ENCODE assay signal across 8 mouse cellular contexts in the genomic region with DNA sequence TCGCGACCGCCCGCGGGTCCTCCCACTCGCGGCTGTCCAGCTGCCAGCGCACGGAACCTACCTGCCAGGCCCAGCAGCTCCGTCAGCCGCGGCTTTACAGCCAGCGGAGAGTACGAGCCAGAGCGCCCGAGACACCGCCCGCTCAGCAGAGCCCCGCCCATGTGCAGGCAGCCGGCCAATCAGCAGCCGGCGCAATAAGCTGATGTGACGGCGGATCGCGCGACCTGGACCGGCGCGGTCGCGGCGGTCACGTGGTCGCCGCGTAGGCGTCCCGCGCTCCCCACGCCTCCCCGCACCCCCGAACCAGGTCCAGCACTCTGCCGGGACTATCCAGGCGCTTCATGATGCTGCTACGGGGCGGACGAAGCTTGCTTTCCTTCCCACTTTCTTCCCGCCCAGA. TPM values are rescaled to one million over a fixed set of nuclear protein-coding genes. Genes with fewer than 3 reads are reported as not detected.
DNase-seq lines count a peak whose midpoint lies in the region; ATAC-seq and TF ChIP-seq lines count a peak whose summit lies in the region.

A gene (minus strand): TSS at position 112 of the 400 bp plus-strand sequence.

- no peaks in the 10 kb centered on the region for H3K27me3 ChIP-seq in heart, embryonic 11.5 days (ENCODE audit: control insufficient read depth, insufficient read depth, low read length)
- no peaks in the 10 kb centered on the region for H3K27me3 ChIP-seq in kidney, embryonic 16.5 days (ENCODE audit: insufficient read depth, low read length)
- H3K27me3 ChIP-seq in liver, adult 2 months (ENCODE audit: control insufficient read depth, insufficient read depth, low read length): no peaks in the 10 kb centered on the region
- H3K27me3 ChIP-seq in myocyte (ENCODE audit: control insufficient read depth, insufficient read depth, insufficient read length): no peaks in the 10 kb centered on the region
- H3K27me3 ChIP-seq in splenic B cell, adult 2 months (ENCODE audit: control insufficient read depth, insufficient read depth, low read length, poor library complexity, severe bottlenecking): no peaks in the 10 kb centered on the region

- H3K79me2 ChIP-seq in liver, adult 2 months (ENCODE audit: control insufficient read depth, insufficient read depth, low read length): peaks cover 10% of the 10 kb centered on the region; the same call in 1 of the 2 replicates
- H3K79me2 ChIP-seq in myocyte (ENCODE audit: control insufficient read depth, insufficient read depth): peaks cover 37% of the 10 kb centered on the region

- H3K9me3 ChIP-seq in heart, embryonic 11.5 days (replicated peaks; ENCODE audit: control insufficient read depth, low read length): no peaks in the 10 kb centered on the region
- H3K9me3 ChIP-seq in kidney, embryonic 16.5 days (ENCODE audit: low read length): no peaks in the 10 kb centered on the region

- no peak for TF ChIP-seq CTCF in liver, adult 2 months (IDR thresholded peaks at IDR 0.05; ENCODE audit: low read depth, low read length)

- H3K4me3 ChIP-seq in heart, embryonic 11.5 days (ENCODE audit: low read depth, low read length): peak within 1 kb of the TSS; percentile 73
- peak within 1 kb of the TSS; percentile 79 for H3K4me3 ChIP-seq in kidney, embryonic 16.5 days (ENCODE audit: low read length)
- peak within 1 kb of the TSS; percentile 68 for H3K4me3 ChIP-seq in liver, adult 2 months (ENCODE audit: insufficient read depth, low read depth, low read length)
- peak within 1 kb of the TSS; percentile 61 for H3K4me3 ChIP-seq in myocyte

- peak within 1 kb of the TSS; percentile 78 for H3K9ac ChIP-seq in heart, embryonic 11.5 days (ENCODE audit: low read depth, low read length)
- peak within 1 kb of the TSS; percentile 81 for H3K9ac ChIP-seq in kidney, embryonic 16.5 days (replicated peaks; ENCODE audit: low read length)
- H3K9ac ChIP-seq in liver, adult 2 months (ENCODE audit: low read depth, low read length): peak within 1 kb of the TSS; percentile 79

- no peaks in the 10 kb centered on the region for H3K36me3 ChIP-seq in heart, embryonic 11.5 days (ENCODE audit: control insufficient read depth, insufficient read depth, low read length)
- H3K36me3 ChIP-seq in kidney, embryonic 16.5 days (ENCODE audit: insufficient read depth, low read length): peaks cover 3% of the 10 kb centered on the region
- peaks cover 16% of the 10 kb centered on the region for H3K36me3 ChIP-seq in liver, adult 2 months (ENCODE audit: control insufficient read depth, insufficient read depth, low read length)
- peaks cover 5% of the 10 kb centered on the region for H3K36me3 ChIP-seq in myocyte (ENCODE audit: control insufficient read depth, insufficient read depth)
- peaks cover 2% of the 10 kb centered on the region; the same call in 1 of the 2 replicates for H3K36me3 ChIP-seq in splenic B cell, adult 2 months (ENCODE audit: control insufficient read depth, insufficient read depth, low read length, poor library complexity, severe bottlenecking)

- ATAC-seq in erythroblast, adult 5-6 weeks (replicated peaks; ENCODE audit: low FRiP score, poor library complexity, severe bottlenecking): peak; percentile 100
- ATAC-seq in heart, embryonic 11.5 days (replicated peaks; ENCODE audit: insufficient number of reproducible peaks, low FRiP score, low TSS enrichment): peak; percentile 99
- peak; percentile 98 for ATAC-seq in kidney, embryonic 16.5 days (ENCODE audit: low FRiP score, low TSS enrichment)

- H3K4me1 ChIP-seq in heart, embryonic 11.5 days (ENCODE audit: control insufficient read depth, insufficient read depth, low read length): peaks cover 4% of the 10 kb centered on the region; the same call in 1 of the 2 replicates
- H3K4me1 ChIP-seq in kidney, embryonic 16.5 days (ENCODE audit: insufficient read depth, low read length): peaks cover 11% of the 10 kb centered on the region
- peaks cover 23% of the 10 kb centered on the region for H3K4me1 ChIP-seq in liver, adult 2 months (ENCODE audit: control insufficient read depth, insufficient read depth, low read length)

- H3K4me2 ChIP-seq in heart, embryonic 11.5 days: peak within 1 kb of the TSS; percentile 77
- H3K4me2 ChIP-seq in kidney, embryonic 16.5 days (replicated peaks; ENCODE audit: low read depth, low read length): peak within 1 kb of the TSS; percentile 86
- peak within 1 kb of the TSS; percentile 78 for H3K4me2 ChIP-seq in myocyte (ENCODE audit: low read depth)

- WGBS in heart, embryonic 11.5 days (ENCODE audit: insufficient replicate concordance): 0% methylated on average over 46 of the region's 49 CpGs
- WGBS in kidney, embryonic 16.5 days: under 1% methylated on average over 49 of the region's 49 CpGs
- WGBS in liver, adult 2 months: under 1% methylated on average over 48 of the region's 49 CpGs

- peak; percentile 96 for TF ChIP-seq POLR2A in liver, adult 2 months (IDR thresholded peaks at IDR 0.05; ENCODE audit: extremely low read depth, insufficient read depth, low read length)
- TF ChIP-seq POLR2A in myocyte (IDR thresholded peaks at IDR 0.05; ENCODE audit: insufficient read length, low read depth): peak; percentile 94

- DNase-seq in B cell, adult 2 months: peak; percentile 88 to 89
- DNase-seq in brain, adult 2 months (ENCODE audit: low read depth, low spot score): peak; percentile 98
- DNase-seq in liver, adult 2 months (ENCODE audit: extremely low read depth, low read depth, low spot score): peak; percentile 83
- DNase-seq in splenic B cell, adult 2 months (ENCODE audit: low read depth, low spot score): peak; percentile 95

- peak within 1 kb of the TSS; percentile 58; the same call in 1 of the 2 replicates for H3K27ac ChIP-seq in heart, embryonic 11.5 days (ENCODE audit: low read depth, low read length)
- peak within 1 kb of the TSS; percentile 65; the same call in 1 of the 2 replicates for H3K27ac ChIP-seq in kidney, embryonic 16.5 days (ENCODE audit: low read length)
- peak within 1 kb of the TSS; percentile 82 for H3K27ac ChIP-seq in liver, adult 2 months (replicated peaks; ENCODE audit: insufficient read depth, low read depth, low read length)

- H3ac ChIP-seq in myocyte (ENCODE audit: control insufficient read depth, insufficient read length): peak within 1 kb of the TSS; percentile 41

TF ChIP-seq in myocyte, 11 proteins besides CTCF, POLR2A, EP300 and RAD21:
- no peak for TF ChIP-seq CEBPB (IDR thresholded peaks at IDR 0.05; ENCODE audit: insufficient read depth, poor library complexity, severe bottlenecking)
- TF ChIP-seq USF1 (IDR thresholded peaks at IDR 0.05; ENCODE audit: low read depth): peak; percentile 83
- TF ChIP-seq REST (IDR thresholded peaks at IDR 0.05; ENCODE audit: insufficient read depth, insufficient read length): no peak
- TF ChIP-seq MYOG (IDR thresholded peaks at IDR 0.05; ENCODE audit: control insufficient read depth in 1 of 3, insufficient read depth in 1 of 3, insufficient read length in 2 of 3, low read depth in 2 of 3): no peak
- no peak for TF ChIP-seq TCF12 (IDR thresholded peaks at IDR 0.05; ENCODE audit: insufficient read depth, poor library complexity, severe bottlenecking)
- peak in 1 of 3 experiments; percentile 22 for TF ChIP-seq MYOD1 (IDR thresholded peaks at IDR 0.05; ENCODE audit: control insufficient read depth in 1 of 3, insufficient read length in 2 of 3, low read depth in 2 of 3)
- no peak for TF ChIP-seq TCF3 (IDR thresholded peaks at IDR 0.05; ENCODE audit: insufficient read length, low read depth)
- peak; percentile 62 for TF ChIP-seq SRF (IDR thresholded peaks at IDR 0.05; ENCODE audit: control insufficient read depth, insufficient read length, low read depth)
- TF ChIP-seq POLR2AphosphoS2 (IDR thresholded peaks at IDR 0.05; ENCODE audit: insufficient read length, low read depth): peak; percentile 81
- no peak for TF ChIP-seq E2F4 (IDR thresholded peaks at IDR 0.05; ENCODE audit: insufficient read depth)
- no peak for TF ChIP-seq MAX (IDR thresholded peaks at IDR 0.05; ENCODE audit: low read depth)

RNA-seq across cellular contexts. Expression of the gene that starts here (rescaled TPM):
- 2.1 and 11.3 TPM in 2 replicates for total RNA-seq in erythroblast, adult 5-6 weeks (2015; ENCODE audit: low replicate concordance)
- total RNA-seq in erythroblast, adult 5-6 weeks (2017; ENCODE audit: low replicate concordance): 3.6 and 17.6 TPM in 2 replicates
- 45.5 and 50.0 TPM in 2 replicates for polyA plus RNA-seq in heart, embryonic 11.5 days (2014; fragmentation: Nextera tagmentation; extraction: Ambion mirVana)
- polyA plus RNA-seq in kidney, embryonic 16.5 days (2015; fragmentation: Nextera tagmentation; extraction: Ambion mirVana): 33.8 and 36.6 TPM in 2 replicates
- total RNA-seq in liver, adult 2 months (2014; rRNA removed): 532 and 536 TPM in 2 replicates
- polyA plus RNA-seq in liver, adult 2 months (2012; rRNA removed): 652 and 777 TPM in 2 replicates
- polyA plus RNA-seq in myocyte (2012; fragmentation: generic; extraction: Trizol): 18.6 TPM

Comparison
In these comparisons a context has a peak if more than half of its experiments do, and no peak if none do; other contexts are left out.
1. Peak in every context shown above with its lines: DNase-seq, ATAC-seq, H3K4me3 ChIP-seq and H3K27ac ChIP-seq.
2. RNA of the gene that starts here (total RNA-seq): 532 to 536 TPM in liver, adult 2 months; 2.1 to 17.6 TPM in erythroblast, adult 5-6 weeks; every median in the first group is over 10 times any median in the second.
3. RNA of the gene that starts here (polyA plus RNA-seq): 652 to 777 TPM in liver, adult 2 months; 45.5 to 50.0 TPM in heart, embryonic 11.5 days, 33.8 to 36.6 TPM in kidney, embryonic 16.5 days and 18.6 TPM in myocyte (single experiment); every median in the first group is over 10 times any median in the second.